Comparison of ENCODE assay signal across 21 mouse cellular contexts in genomic region chr11:94791700-94792099, GRCm38 (mm10). TPM values are rescaled to one million over a fixed set of nuclear protein-coding genes. Genes with fewer than 3 reads are reported as not detected.
"Had no signal": no experiment of that assay in that cellular context is flagged by ENCODE, and none has a peak within 500 bp of the region (broad histone marks: within the 10 kb centered on the region; RNA-seq: fewer than 3 reads in every experiment).

No protein-coding gene starts in this region.

- H3K9me3 ChIP-seq: kidney, embryonic 15.5 days; limb, embryonic 12.5 days; liver, embryonic 13.5 days; lung, embryonic 15.5 days; midbrain, embryonic 10.5 days; neural tube, embryonic 12.5 days; stomach, embryonic 15.5 days had no signal

- H3K36me3 ChIP-seq: kidney, embryonic 15.5 days; limb, embryonic 12.5 days; liver, embryonic 13.5 days; lung, embryonic 15.5 days; midbrain, embryonic 10.5 days; neural tube, embryonic 12.5 days; stomach, embryonic 15.5 days had no signal

- H3K4me1 ChIP-seq: kidney, embryonic 15.5 days; limb, embryonic 12.5 days; liver, embryonic 13.5 days; lung, embryonic 15.5 days; midbrain, embryonic 10.5 days; neural tube, embryonic 12.5 days; stomach, embryonic 15.5 days had no signal

- H3K27ac ChIP-seq: kidney, embryonic 15.5 days; limb, embryonic 12.5 days; liver, embryonic 13.5 days; lung, embryonic 15.5 days; midbrain, embryonic 10.5 days; neural tube, embryonic 12.5 days; stomach, embryonic 15.5 days had no signal

- H3K4me3 ChIP-seq: kidney, embryonic 15.5 days; limb, embryonic 12.5 days; liver, embryonic 13.5 days; lung, embryonic 15.5 days; midbrain, embryonic 10.5 days; neural tube, embryonic 12.5 days; stomach, embryonic 15.5 days had no signal

- H3K4me2 ChIP-seq: kidney, embryonic 15.5 days; limb, embryonic 12.5 days; liver, embryonic 13.5 days; lung, embryonic 15.5 days; neural tube, embryonic 12.5 days; stomach, embryonic 15.5 days had no signal

- H3K27me3 ChIP-seq: kidney, embryonic 15.5 days; limb, embryonic 12.5 days; liver, embryonic 13.5 days; lung, embryonic 15.5 days; neural tube, embryonic 12.5 days; stomach, embryonic 15.5 days had no signal

- ATAC-seq: liver, postnatal 0 days had no signal

- H3K9ac ChIP-seq: kidney, embryonic 15.5 days; limb, embryonic 12.5 days; liver, embryonic 13.5 days; liver, postnatal 0 days; lung, embryonic 15.5 days; neural tube, embryonic 12.5 days; stomach, embryonic 15.5 days had no signal

- DNase-seq: kidney, adult 2 months; kidney, postnatal 14 days; liver; liver, embryonic 13.5 days; liver, postnatal 0 days; midbrain, embryonic 14.5 days; right cerebral cortex, postnatal 14 days; thymus, postnatal 36 days had no signal

RNA-seq across cellular contexts. Expression of gene Tmem92, which starts 9.2 kb away (rescaled TPM):
- total RNA-seq: layer of hippocampus, adult 8-10 months; layer of hippocampus, postnatal 14 days; left cerebral cortex, adult 8-10 months; left cerebral cortex, postnatal 25 days; neutrophil, adult 5-6 weeks had no signal
- polyA plus RNA-seq: kidney, adult 2 months; kidney, embryonic 15.5 days; limb, embryonic 12.5 days; liver, embryonic 13.5 days; liver, postnatal 0 days; lung, embryonic 15.5 days; midbrain, embryonic 10.5 days; midbrain, embryonic 14.5 days; neural tube, embryonic 12.5 days; spleen, adult 2 months; stomach, embryonic 15.5 days had no signal

RNA-seq across cellular contexts. Expression of gene Cdc34b, which starts 50.1 kb away (rescaled TPM):
- total RNA-seq: layer of hippocampus, adult 8-10 months; neutrophil, adult 5-6 weeks had no signal
- polyA plus RNA-seq: large intestine, adult 2 months; limb, embryonic 12.5 days; liver, postnatal 0 days; midbrain, embryonic 14.5 days; neural tube, embryonic 12.5 days; spleen, adult 2 months had no signal
